ENCODE assay signal across 8 mouse cellular contexts in genomic region chr13:23525901-23526300, GRCm38 (mm10). TPM values are rescaled to one million over a fixed set of nuclear protein-coding genes. Genes with fewer than 3 reads are reported as not detected.
A peak's percentile ranks its signal among the peaks of the same experiment; 100 is the strongest.
DNase-seq lines count a peak whose midpoint lies in the region; ATAC-seq and TF ChIP-seq lines count a peak whose summit lies in the region.

No protein-coding gene starts in this region.

- H3K9ac ChIP-seq in kidney, embryonic 15.5 days, result peak overlapping the region; percentile 18; the same call in 1 of the 2 replicates
- peak overlapping the region; percentile 54 for H3K9ac ChIP-seq in MEL (ENCODE audit: control insufficient read depth, low read depth, low read length, poor library complexity, severe bottlenecking)
- peak overlapping the region; percentile 42 for H3K9ac ChIP-seq in heart, embryonic 16.5 days (ENCODE audit: low read length)
- no peak overlapping the region for H3K9ac ChIP-seq in midbrain, embryonic 11.5 days (ENCODE audit: low read length)

- DNase-seq in kidney, adult 2 months, result no peak
- DNase-seq in MEL (ENCODE audit: low read depth, low spot score), result peak; percentile 75
- DNase-seq in midbrain, embryonic 11.5 days (ENCODE audit: low spot score, missing footprints), result peak; percentile 94
- DNase-seq in urinary bladder, postnatal 25 days (ENCODE audit: low spot score), result no peak
- DNase-seq in layer of hippocampus, postnatal 36 days, result no peak

- peak overlapping the region; percentile 61 for H3K4me2 ChIP-seq in kidney, embryonic 15.5 days
- peak overlapping the region; percentile 58 for H3K4me2 ChIP-seq in heart, embryonic 16.5 days (ENCODE audit: low read depth, low read length)
- H3K4me2 ChIP-seq in midbrain, embryonic 11.5 days, result peak overlapping the region; percentile 41

- H3K4me3 ChIP-seq in kidney, embryonic 15.5 days (replicated peaks), result peak overlapping the region; percentile 45
- no peak overlapping the region for H3K4me3 ChIP-seq in kidney, adult 2 months (ENCODE audit: insufficient read depth, low read depth, low read length)
- peak overlapping the region; percentile 24 to 58 for H3K4me3 ChIP-seq in MEL (ENCODE audit: control insufficient read depth in 1 of 2, insufficient read depth in 1 of 2, low read depth in 2 of 2, low read length in 2 of 2)
- H3K4me3 ChIP-seq in heart, embryonic 16.5 days (ENCODE audit: low read length), result peak overlapping the region; percentile 43
- peak overlapping the region; percentile 29 for H3K4me3 ChIP-seq in midbrain, embryonic 11.5 days (ENCODE audit: low read depth, low read length)

- H3K27me3 ChIP-seq in kidney, embryonic 15.5 days, result no peaks in the 10 kb centered on the region
- H3K27me3 ChIP-seq in kidney, adult 2 months (replicated peaks; ENCODE audit: control insufficient read depth, insufficient read depth, low read length), result no peaks in the 10 kb centered on the region
- no peaks in the 10 kb centered on the region for H3K27me3 ChIP-seq in MEL (ENCODE audit: control insufficient read depth in 1 of 2, insufficient read depth in 2 of 2, low read length in 2 of 2)
- no peaks in the 10 kb centered on the region for H3K27me3 ChIP-seq in heart, embryonic 16.5 days (ENCODE audit: control insufficient read depth, insufficient read depth, low read length)
- no peaks in the 10 kb centered on the region for H3K27me3 ChIP-seq in midbrain, embryonic 11.5 days (ENCODE audit: control insufficient read depth, insufficient read depth, low read length)

- no peaks in the 10 kb centered on the region for H3K36me3 ChIP-seq in kidney, embryonic 15.5 days
- H3K36me3 ChIP-seq in kidney, adult 2 months (ENCODE audit: control insufficient read depth, insufficient read depth, low read length), result no peaks in the 10 kb centered on the region
- peaks cover 0 to 17% of the 10 kb centered on the region in 2 experiments; a peak in 2 of 4 replicates for H3K36me3 ChIP-seq in MEL (ENCODE audit: control insufficient read depth in 1 of 2, insufficient read depth in 2 of 2, low read length in 2 of 2)
- H3K36me3 ChIP-seq in heart, embryonic 16.5 days (ENCODE audit: control insufficient read depth, insufficient read depth), result no peaks in the 10 kb centered on the region
- H3K36me3 ChIP-seq in midbrain, embryonic 11.5 days (ENCODE audit: control insufficient read depth, insufficient read depth, low read length), result no peaks in the 10 kb centered on the region

- H3K79me2 ChIP-seq in MEL (ENCODE audit: control insufficient read depth, insufficient read depth, low read length, poor library complexity), result no peaks in the 10 kb centered on the region; the same call in 1 of the 2 replicates

- no peaks in the 10 kb centered on the region for H3K9me3 ChIP-seq in kidney, embryonic 15.5 days (replicated peaks)
- no peaks in the 10 kb centered on the region for H3K9me3 ChIP-seq in MEL (replicated peaks; ENCODE audit: insufficient read depth, low read length)
- no peaks in the 10 kb centered on the region for H3K9me3 ChIP-seq in heart, embryonic 16.5 days (replicated peaks; ENCODE audit: control insufficient read depth, low read length)
- no peaks in the 10 kb centered on the region for H3K9me3 ChIP-seq in midbrain, embryonic 11.5 days (ENCODE audit: control insufficient read depth, low read length)

- TF ChIP-seq CTCF in kidney, adult 2 months (conservative IDR thresholded peaks at IDR 0.05; ENCODE audit: insufficient read depth, insufficient read length, low read depth, low read length), result no peak
- no peak for TF ChIP-seq CTCF in MEL (IDR thresholded peaks at IDR 0.05 in 2 of 3, conservative IDR thresholded peaks at IDR 0.05 in 1 of 3; ENCODE audit: control insufficient read depth in 1 of 3, insufficient read depth in 1 of 3, low read depth in 2 of 3, low read length in 3 of 3, poor library complexity in 1 of 3, severe bottlenecking in 1 of 3)

- under 1% methylated on average over 10 of the region's 10 CpGs for WGBS in kidney, embryonic 15.5 days
- WGBS in kidney, adult 2 months, result 9% methylated on average over 10 of the region's 10 CpGs
- WGBS in heart, embryonic 16.5 days, result 2% methylated on average over 10 of the region's 10 CpGs
- 2% methylated on average over 10 of the region's 10 CpGs for WGBS in midbrain, embryonic 11.5 days

- peaks cover 22% of the 10 kb centered on the region for H3K4me1 ChIP-seq in kidney, embryonic 15.5 days
- no peaks in the 10 kb centered on the region; the same call in 1 of the 2 replicates for H3K4me1 ChIP-seq in kidney, adult 2 months (ENCODE audit: control insufficient read depth, insufficient read depth, low read length)
- peaks cover 6 to 7% of the 10 kb centered on the region in 2 experiments for H3K4me1 ChIP-seq in MEL (ENCODE audit: control insufficient read depth in 1 of 2, insufficient read depth in 2 of 2, low read length in 2 of 2)
- H3K4me1 ChIP-seq in heart, embryonic 16.5 days (ENCODE audit: control insufficient read depth, insufficient read depth, low read length), result peaks cover 14% of the 10 kb centered on the region
- H3K4me1 ChIP-seq in midbrain, embryonic 11.5 days (ENCODE audit: control insufficient read depth, insufficient read depth, low read length), result peaks cover 3% of the 10 kb centered on the region; the same call in 1 of the 2 replicates

- TF ChIP-seq RAD21 in MEL (IDR thresholded peaks at IDR 0.05; ENCODE audit: low read depth, low read length), result no peak

- no peak for TF ChIP-seq POLR2A in kidney, adult 2 months (IDR thresholded peaks at IDR 0.05; ENCODE audit: low read depth, low read length)
- no peak for TF ChIP-seq POLR2A in MEL (IDR thresholded peaks at IDR 0.05; ENCODE audit: control insufficient read depth in 1 of 2, insufficient read depth in 1 of 2, low read depth in 1 of 2, low read length in 2 of 2, poor library complexity in 1 of 2)

- TF ChIP-seq EP300 in MEL (IDR thresholded peaks at IDR 0.05; ENCODE audit: low read depth in 1 of 2, low read length in 2 of 2), result no peak

- no peak overlapping the region for H3K27ac ChIP-seq in kidney, embryonic 15.5 days
- no peak overlapping the region for H3K27ac ChIP-seq in kidney, adult 2 months (ENCODE audit: insufficient read depth, low read depth, low read length)
- peak overlapping the region; percentile 41; the same call in 1 of the 2 replicates for H3K27ac ChIP-seq in MEL (ENCODE audit: control insufficient read depth, low read depth, low read length)
- no peak overlapping the region for H3K27ac ChIP-seq in heart, embryonic 16.5 days (ENCODE audit: low read length)
- no peak overlapping the region for H3K27ac ChIP-seq in midbrain, embryonic 11.5 days (ENCODE audit: low read depth, low read length)

- no peak for ATAC-seq in kidney, embryonic 15.5 days (replicated peaks; ENCODE audit: low FRiP score)
- no peak for ATAC-seq in heart, embryonic 16.5 days (replicated peaks; ENCODE audit: extremely low read depth, insufficient read depth, low FRiP score)
- ATAC-seq in midbrain, embryonic 11.5 days (ENCODE audit: low FRiP score), result no peak
- ATAC-seq in inflammation-experienced regulatory T-cells, adult 6 months, result no peak

RNA-seq across cellular contexts. Expression of gene Hist1h4h, which starts 4.9 kb away (rescaled TPM):
- 7.5 and 7.8 TPM in 2 replicates for polyA plus RNA-seq in kidney, embryonic 15.5 days (2015; fragmentation: Nextera tagmentation; extraction: Ambion mirVana)
- polyA plus RNA-seq in kidney, adult 2 months (2012; rRNA removed), result 44.7 and 57.5 TPM in 2 replicates
- 5,750 and 5,753 TPM in 2 replicates for total RNA-seq in MEL (2012; rRNA removed)
- 1 to 10 TPM in 1 of 2 experiments, not detected in 1; 9.9 TPM for polyA plus RNA-seq in MEL (2012; ENCODE audit: insufficient read depth in 1 of 2, insufficient read length in 2 of 2, low read depth in 1 of 2, low replicate concordance in 2 of 2, missing spikeins in 1 of 2)
- 7.7 and 8.6 TPM in 2 replicates for polyA plus RNA-seq in heart, embryonic 16.5 days (2015; fragmentation: Nextera tagmentation; extraction: Ambion mirVana)
- polyA plus RNA-seq in midbrain, embryonic 11.5 days (2014; fragmentation: Nextera tagmentation; extraction: Ambion mirVana), result 3.3 and 3.6 TPM in 2 replicates
- 100 to 1,000 TPM; 363 to 377 TPM for total RNA-seq in layer of hippocampus, postnatal 36 days (2021)
- polyA plus RNA-seq in inflammation-experienced regulatory T-cells, adult 6 months (2017; shearing (Covaris generic)), result 1 to 10 TPM; 3.9 to 8.3 (median 7.0) TPM

RNA-seq across cellular contexts. Expression of gene Hist1h2af, which starts 7.8 kb away (rescaled TPM):
- 3.3 and 7.3 TPM in 2 replicates for polyA plus RNA-seq in kidney, embryonic 15.5 days (2015; fragmentation: Nextera tagmentation; extraction: Ambion mirVana)
- 4.3 and 8.0 TPM in 2 replicates for polyA plus RNA-seq in kidney, adult 2 months (2012; rRNA removed)
- 939 and 1,000 TPM in 2 replicates for total RNA-seq in MEL (2012; rRNA removed)
- polyA plus RNA-seq in MEL (2012; ENCODE audit: insufficient read depth in 1 of 2, insufficient read length in 2 of 2, low read depth in 1 of 2, low replicate concordance in 2 of 2, missing spikeins in 1 of 2), result 10 to 100 TPM in 1 of 2 experiments, not detected in 1; 64.3 TPM
- 3.8 and 9.2 TPM in 2 replicates for polyA plus RNA-seq in heart, embryonic 16.5 days (2015; fragmentation: Nextera tagmentation; extraction: Ambion mirVana)
- 6.4 and 9.1 TPM in 2 replicates for polyA plus RNA-seq in midbrain, embryonic 11.5 days (2014; fragmentation: Nextera tagmentation; extraction: Ambion mirVana)
- total RNA-seq in layer of hippocampus, postnatal 36 days (2021), result 10 to 100 TPM; 12.2 to 14.4 TPM
- not detected for polyA plus RNA-seq in inflammation-experienced regulatory T-cells, adult 6 months (2017; shearing (Covaris generic))

RNA-seq across cellular contexts. Expression of gene Hist1h3g, which starts 9.3 kb away (rescaled TPM):
- 6.6 and 6.9 TPM in 2 replicates for polyA plus RNA-seq in kidney, embryonic 15.5 days (2015; fragmentation: Nextera tagmentation; extraction: Ambion mirVana)
- polyA plus RNA-seq in kidney, adult 2 months (2012; rRNA removed), result 0.25 and 0.58 TPM in 2 replicates
- total RNA-seq in MEL (2012; rRNA removed), result 441 and 728 TPM in 2 replicates
- 1 to 10 TPM in 1 of 2 experiments, not detected in 1; 5.2 TPM for polyA plus RNA-seq in MEL (2012; ENCODE audit: insufficient read depth in 1 of 2, insufficient read length in 2 of 2, low read depth in 1 of 2, low replicate concordance in 2 of 2, missing spikeins in 1 of 2)
- 2.0 and 2.2 TPM in 2 replicates for polyA plus RNA-seq in heart, embryonic 16.5 days (2015; fragmentation: Nextera tagmentation; extraction: Ambion mirVana)
- 4.0 and 4.8 TPM in 2 replicates for polyA plus RNA-seq in midbrain, embryonic 11.5 days (2014; fragmentation: Nextera tagmentation; extraction: Ambion mirVana)
- total RNA-seq in layer of hippocampus, postnatal 36 days (2021), result 1 to 10 TPM; 3.9 to 4.9 TPM
- 1 to 10 TPM in 1 of 3 experiments, not detected in 2; 1.5 TPM for polyA plus RNA-seq in inflammation-experienced regulatory T-cells, adult 6 months (2017; shearing (Covaris generic))

RNA-seq across cellular contexts. Expression of gene Hist1h2bh, which starts 17.3 kb away (rescaled TPM):
- 0.91 and 1.1 TPM in 2 replicates for polyA plus RNA-seq in kidney, embryonic 15.5 days (2015; fragmentation: Nextera tagmentation; extraction: Ambion mirVana)
- polyA plus RNA-seq in kidney, adult 2 months (2012; rRNA removed), result 0.27 and 0.36 TPM in 2 replicates
- 275 and 350 TPM in 2 replicates for total RNA-seq in MEL (2012; rRNA removed)
- polyA plus RNA-seq in MEL (2012; ENCODE audit: insufficient read depth in 1 of 2, insufficient read length in 2 of 2, low read depth in 1 of 2, low replicate concordance in 2 of 2, missing spikeins in 1 of 2), result under 1 TPM in 1 of 2 experiments, not detected in 1; 0.70 TPM
- polyA plus RNA-seq in heart, embryonic 16.5 days (2015; fragmentation: Nextera tagmentation; extraction: Ambion mirVana), result 0.38 and 0.52 TPM in 2 replicates
- polyA plus RNA-seq in midbrain, embryonic 11.5 days (2014; fragmentation: Nextera tagmentation; extraction: Ambion mirVana), result 0.44 and 0.87 TPM in 2 replicates
- 1 to 10 TPM; 1.1 to 1.2 TPM for total RNA-seq in layer of hippocampus, postnatal 36 days (2021)
- polyA plus RNA-seq in inflammation-experienced regulatory T-cells, adult 6 months (2017; shearing (Covaris generic)), result under 1 TPM in 2 of 3 experiments, not detected in 1; 0.38 to 0.89 TPM

RNA-seq across cellular contexts. Expression of gene Hist1h3f, which starts 18.0 kb away (rescaled TPM):
- 0.86 and 1.3 TPM in 2 replicates for polyA plus RNA-seq in kidney, embryonic 15.5 days (2015; fragmentation: Nextera tagmentation; extraction: Ambion mirVana)
- 0.74 and 0.87 TPM in 2 replicates for polyA plus RNA-seq in kidney, adult 2 months (2012; rRNA removed)
- 541 and 709 TPM in 2 replicates for total RNA-seq in MEL (2012; rRNA removed)
- polyA plus RNA-seq in MEL (2012; ENCODE audit: insufficient read depth in 1 of 2, insufficient read length in 2 of 2, low read depth in 1 of 2, low replicate concordance in 2 of 2, missing spikeins in 1 of 2), result 1 to 10 TPM in 1 of 2 experiments, not detected in 1; 1.2 TPM
- polyA plus RNA-seq in heart, embryonic 16.5 days (2015; fragmentation: Nextera tagmentation; extraction: Ambion mirVana), result 0.20 and 0.37 TPM in 2 replicates
- polyA plus RNA-seq in midbrain, embryonic 11.5 days (2014; fragmentation: Nextera tagmentation; extraction: Ambion mirVana), result 1.2 and 1.3 TPM in 2 replicates
- total RNA-seq in layer of hippocampus, postnatal 36 days (2021), result 10 to 100 TPM; 16.2 to 17.4 TPM
- 1 to 10 TPM in 1 of 3 experiments, under 1 TPM in 2; 0.73 to 1.5 (median 0.74) TPM for polyA plus RNA-seq in inflammation-experienced regulatory T-cells, adult 6 months (2017; shearing (Covaris generic))

Comparison
In these comparisons a context has a peak if more than half of its experiments do, and no peak if none do; other contexts are left out.
1. DNase-seq: peak in MEL (single experiment) and midbrain, embryonic 11.5 days (single experiment); none in kidney, adult 2 months (single experiment), urinary bladder, postnatal 25 days (single experiment) and layer of hippocampus, postnatal 36 days (0 of 2).
2. Peak in every context shown above with its lines, with median percentiles within 50 percentile points of each other: H3K4me2 ChIP-seq.